Mouse (Mus musculus): ENCODE results near the gene Ccdc57. TPM values are rescaled to one million over a fixed set of nuclear protein-coding genes. Genes with fewer than 3 reads are reported as not detected.
"Not testable (repeated sequence)": the region's sequence is repeated elsewhere in the genome, so short reads cannot be mapped to it uniquely, and the experiment has no call there.

Gene Ccdc57
- polyA plus RNA-seq, 1 experiment from 2014 or later = 8.2 TPM

DNA sequence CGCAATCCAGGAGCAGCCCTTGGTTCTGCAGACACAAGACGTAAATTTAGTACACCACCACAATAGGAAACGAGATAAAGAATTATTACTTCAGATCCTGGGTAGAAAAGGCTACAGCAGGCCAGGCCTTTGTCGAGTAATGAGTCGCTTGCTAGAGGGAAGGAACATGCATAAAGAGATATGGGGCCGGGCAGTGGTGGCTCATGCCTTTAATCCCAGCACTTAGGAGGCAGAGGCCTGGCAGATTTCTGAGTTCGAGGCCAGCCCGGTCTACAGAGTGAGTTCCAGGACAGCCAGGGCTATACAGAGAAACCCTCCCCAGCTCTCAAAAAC lies 136.1 kb downstream of the Ccdc57 start:
- ATAC-seq (replicated peaks) = peak; percentile 41; the same call in 1 of the 2 replicates
- peaks cover 24% of the 10 kb centered on the region; the same call in 1 of the 2 replicates for H3K36me3 ChIP-seq (replicated peaks)
- H3K9ac ChIP-seq = peak overlapping the region; percentile 21; the same call in 1 of the 2 replicates
- peak overlapping the region; percentile 98 for H3K4me2 ChIP-seq
- peaks cover 27% of the 10 kb centered on the region for H3K4me1 ChIP-seq
- H3K4me3 ChIP-seq = peak overlapping the region; percentile 94
- 23% methylated on average over 8 of the region's 8 CpGs for WGBS
- peak overlapping the region; percentile 87 for H3K27ac ChIP-seq
- no peaks in the 10 kb centered on the region for H3K9me3 ChIP-seq
- no peaks in the 10 kb centered on the region for H3K27me3 ChIP-seq (replicated peaks)

- ATAC-seq (replicated peaks) = peak; percentile 87
- H3K4me3 ChIP-seq = peak within 1 kb of the TSS; percentile 94
- WGBS = 2% methylated on average over 59 of the region's 59 CpGs
- peak within 1 kb of the TSS; percentile 83 for H3K9ac ChIP-seq
- H3K27me3 ChIP-seq (replicated peaks) = no peaks in the 10 kb centered on the region
- H3K36me3 ChIP-seq (replicated peaks) = peaks cover 28% of the 10 kb centered on the region; the same call in 1 of the 2 replicates
- H3K4me2 ChIP-seq = peak within 1 kb of the TSS; percentile 98
- no peaks in the 10 kb centered on the region for H3K9me3 ChIP-seq
- peaks cover 27% of the 10 kb centered on the region for H3K4me1 ChIP-seq
- peak within 1 kb of the TSS; percentile 87 for H3K27ac ChIP-seq
Measured at GRCm38 (mm10) chr11:120795756-120796613, 136.7 kb downstream of the Ccdc57 start, which contains the start of gene Dus1l. Gene Dus1l (minus strand): TSS chr11:120796403.

DNA sequence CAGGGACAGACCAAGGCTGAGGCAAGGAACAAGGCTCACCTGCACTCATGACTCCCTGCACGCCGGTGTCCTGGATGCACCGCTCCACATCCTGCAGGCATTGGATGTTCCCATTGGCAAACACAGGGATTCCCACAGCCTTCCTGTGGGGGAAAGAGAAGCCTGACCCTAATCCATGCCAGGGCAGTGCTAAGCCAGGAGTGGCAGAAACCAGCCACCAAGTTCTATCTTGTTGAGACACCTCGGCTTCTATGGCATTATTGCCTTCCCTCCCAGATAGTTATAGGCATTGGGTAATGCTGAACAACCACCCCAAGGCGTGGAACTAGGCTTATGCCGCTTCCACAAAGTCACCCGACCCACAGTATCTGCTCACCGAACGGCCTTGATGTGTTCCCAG lies 140.0 kb downstream of the Ccdc57 start:
- no peak for ATAC-seq (replicated peaks)
- no peak overlapping the region for H3K4me3 ChIP-seq
- 96% methylated on average over 9 of the region's 9 CpGs for WGBS
- no peak overlapping the region for H3K4me2 ChIP-seq
- no peaks in the 10 kb centered on the region for H3K27me3 ChIP-seq (replicated peaks)
- H3K36me3 ChIP-seq (replicated peaks) = peaks cover 51% of the 10 kb centered on the region
- H3K9ac ChIP-seq = no peak overlapping the region
- no peaks in the 10 kb centered on the region for H3K9me3 ChIP-seq
- no peak overlapping the region for H3K27ac ChIP-seq
- H3K4me1 ChIP-seq = peaks cover 21% of the 10 kb centered on the region

- Histone ChIP-seq H3K27ac (no peak overlapping the region), H3K27me3 (replicated peaks) (no peaks in the 10 kb centered on the region), H3K36me3 (replicated peaks) (peaks cover 55% of the 10 kb centered on the region), H3K4me3 (no peak overlapping the region), H3K4me1 (peaks cover 17% of the 10 kb centered on the region), H3K9ac (no peak overlapping the region), H3K4me2 (no peak overlapping the region), H3K9me3 (no peaks in the 10 kb centered on the region)
- ATAC-seq (replicated peaks) = no peak
- 89% methylated on average over 3 of the region's 3 CpGs for WGBS
Measured at GRCm38 (mm10) chr11:120789810-120790209, 142.9 kb downstream of the Ccdc57 start.

- ATAC-seq (replicated peaks) = no peak
- H3K4me1 ChIP-seq = peaks cover 14% of the 10 kb centered on the region
- H3K27me3 ChIP-seq (replicated peaks) = no peaks in the 10 kb centered on the region
- no peaks in the 10 kb centered on the region for H3K9me3 ChIP-seq
- WGBS = 91% methylated on average over 4 of the region's 4 CpGs
- H3K27ac ChIP-seq = no peak overlapping the region
- H3K36me3 ChIP-seq (replicated peaks) = peaks cover 55% of the 10 kb centered on the region
- no peak overlapping the region for H3K9ac ChIP-seq
- no peak overlapping the region for H3K4me2 ChIP-seq
- H3K4me3 ChIP-seq = no peak overlapping the region
Measured at GRCm38 (mm10) chr11:120789355-120789754, 143.3 kb downstream of the Ccdc57 start.

DNA sequence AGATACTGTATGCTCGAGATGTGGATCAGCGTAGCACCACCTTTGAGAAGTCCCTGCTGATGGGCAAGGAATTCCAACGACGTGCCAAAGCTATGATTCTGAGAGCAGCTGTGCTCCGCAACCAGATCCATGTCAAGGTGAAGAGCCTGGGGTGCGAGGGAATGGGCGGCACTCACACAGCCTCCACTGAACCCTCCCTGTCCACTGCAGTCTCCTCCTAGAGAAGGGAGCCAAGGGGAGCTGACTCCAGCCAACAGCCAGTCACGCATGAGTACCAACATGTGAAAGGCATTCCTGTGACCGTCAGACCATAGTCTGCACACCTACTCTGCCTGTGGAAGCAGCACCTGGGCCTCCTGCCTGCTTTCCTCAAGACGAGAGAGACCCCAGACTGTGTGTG lies 144.2 kb downstream of the Ccdc57 start:
- Histone ChIP-seq H3K36me3 (replicated peaks) (peaks cover 48% of the 10 kb centered on the region), H3K4me1 (peaks cover 16% of the 10 kb centered on the region)
- ATAC-seq (replicated peaks); H3K27me3 ChIP-seq (replicated peaks); H3K27ac ChIP-seq; H3K4me3 ChIP-seq; H3K9me3 ChIP-seq; H3K4me2 ChIP-seq; H3K9ac ChIP-seq: not testable (repeated sequence)
- 88% methylated on average over 10 of the region's 10 CpGs for WGBS

DNA sequence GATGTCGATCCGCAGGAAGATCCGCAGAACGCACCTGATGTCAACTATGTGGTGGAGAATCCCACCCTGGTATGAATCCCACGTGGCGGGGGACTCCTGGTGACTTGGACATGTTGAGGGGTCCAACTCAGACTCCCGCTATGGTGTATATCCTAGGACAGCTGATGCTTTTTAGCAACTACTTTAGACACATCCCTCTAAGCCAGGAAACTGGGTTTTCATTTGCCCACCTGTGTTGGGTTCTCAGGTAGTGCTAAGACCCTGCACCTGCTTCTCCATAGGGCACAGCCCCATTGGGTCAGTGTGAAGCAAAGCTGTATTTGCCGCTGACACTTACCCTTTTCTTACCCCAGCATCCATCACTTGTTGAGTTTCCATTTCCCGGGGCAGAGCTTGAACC lies 147.5 kb downstream of the Ccdc57 start:
- 39% methylated on average over 9 of the region's 9 CpGs for WGBS
- Histone ChIP-seq H3K27me3 (replicated peaks) (no peaks in the 10 kb centered on the region), H3K36me3 (replicated peaks) (peaks cover 33% of the 10 kb centered on the region), H3K4me1 (peaks cover 27% of the 10 kb centered on the region), H3K4me2 (peak overlapping the region; percentile 97), H3K9ac (peak overlapping the region; percentile 97), H3K4me3 (peak overlapping the region; percentile 95), H3K27ac (peak overlapping the region; percentile 85; the same call in 1 of the 2 replicates), H3K9me3 (no peaks in the 10 kb centered on the region)
- no peak for ATAC-seq (replicated peaks)

- H3K4me2 ChIP-seq = peak within 1 kb of the TSS; percentile 97
- H3K9ac ChIP-seq = peak within 1 kb of the TSS; percentile 97
- H3K27me3 ChIP-seq (replicated peaks) = no peaks in the 10 kb centered on the region
- H3K4me3 ChIP-seq = peak within 1 kb of the TSS; percentile 95
- peaks cover 27% of the 10 kb centered on the region for H3K4me1 ChIP-seq
- H3K27ac ChIP-seq = peak within 1 kb of the TSS; percentile 85
- H3K9me3 ChIP-seq = no peaks in the 10 kb centered on the region
- peaks cover 24% of the 10 kb centered on the region for H3K36me3 ChIP-seq (replicated peaks)
- ATAC-seq (replicated peaks) = peak; percentile 91
- WGBS = 1% methylated on average over 93 of the region's 107 CpGs
Measured at GRCm38 (mm10) chr11:120784064-120784791, 148.4 kb downstream of the Ccdc57 start, which contains the start of the genes Rfng and Gps1. Gene Rfng (minus strand): TSS chr11:120784207. Gene Gps1 (plus strand): TSS chr11:120784272.

- Histone ChIP-seq H3K36me3 (replicated peaks) (peaks cover 23% of the 10 kb centered on the region; the same call in 1 of the 2 replicates), H3K4me1 (peaks cover 27% of the 10 kb centered on the region), H3K27ac (peak overlapping the region; percentile 85), H3K4me3 (peak overlapping the region; percentile 95), H3K4me2 (peak overlapping the region; percentile 97), H3K27me3 (replicated peaks) (no peaks in the 10 kb centered on the region), H3K9me3 (no peaks in the 10 kb centered on the region), H3K9ac (peak overlapping the region; percentile 97)
- WGBS = 1% methylated on average over 38 of the region's 42 CpGs
- peak; percentile 61 for ATAC-seq (replicated peaks)
Measured at GRCm38 (mm10) chr11:120783426-120784063, 149.1 kb downstream of the Ccdc57 start.

GRCm38 (mm10) chr11:120781361-120781760 lies 151.3 kb downstream of the Ccdc57 start:
- WGBS = 86% methylated on average over 6 of the region's 6 CpGs
- not testable (repeated sequence) for ATAC-seq (replicated peaks)
- 0 out of 2 replicates have a peak, but pooled peaks cover 16% of the 10 kb centered on the region for H3K36me3 ChIP-seq (replicated peaks)

DNA sequence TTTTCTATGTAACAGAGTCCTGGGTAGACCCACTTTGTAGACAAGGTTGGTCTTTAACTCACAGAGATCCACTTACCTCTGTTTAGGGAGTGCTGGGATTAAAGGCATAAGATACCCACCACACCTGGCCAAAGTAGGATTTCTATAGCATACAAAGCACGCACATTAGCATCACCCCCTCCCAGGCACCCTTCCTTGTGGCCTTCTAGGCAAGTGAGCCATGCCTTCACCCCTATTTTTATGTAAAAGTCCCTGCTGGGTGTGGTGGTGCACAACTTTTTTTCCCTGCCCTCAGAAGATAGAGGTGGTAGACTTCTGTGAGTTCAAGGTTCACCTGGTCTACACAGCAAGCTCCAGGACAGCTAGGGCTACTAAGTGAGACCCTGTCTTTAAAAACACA lies 152.8 kb downstream of the Ccdc57 start:
- H3K27ac ChIP-seq = no peak overlapping the region
- H3K4me2 ChIP-seq = no peak overlapping the region
- 0 out of 2 replicates have a peak, but pooled peaks cover 14% of the 10 kb centered on the region for H3K36me3 ChIP-seq (replicated peaks)
- peaks cover 21% of the 10 kb centered on the region for H3K4me1 ChIP-seq
- H3K9ac ChIP-seq = no peak overlapping the region
- no peaks in the 10 kb centered on the region for H3K9me3 ChIP-seq
- no peaks in the 10 kb centered on the region for H3K27me3 ChIP-seq (replicated peaks)
- no peak for ATAC-seq (replicated peaks)
- WGBS = 72% methylated on average over 1 of the region's 1 CpGs
- H3K4me3 ChIP-seq = no peak overlapping the region

More at GRCm38 (mm10) chr11:120781361-120781760, 151.3 kb downstream of the Ccdc57 start:
- not testable (repeated sequence) for H3K9ac ChIP-seq; H3K27me3 ChIP-seq (replicated peaks); H3K9me3 ChIP-seq; H3K27ac ChIP-seq; H3K4me2 ChIP-seq; H3K4me3 ChIP-seq
- H3K4me1 ChIP-seq = peaks cover 27% of the 10 kb centered on the region

- Histone ChIP-seq H3K27ac (no peak overlapping the region), H3K27me3 (replicated peaks) (no peaks in the 10 kb centered on the region), H3K9ac (no peak overlapping the region), H3K4me3 (no peak overlapping the region), H3K9me3 (no peaks in the 10 kb centered on the region), H3K4me2 (no peak overlapping the region), H3K36me3 (replicated peaks) (0 out of 2 replicates have a peak, but pooled peaks cover 13% of the 10 kb centered on the region), H3K4me1 (0 out of 2 replicates have a peak, but pooled peaks cover 7% of the 10 kb centered on the region)
- 30% methylated on average over 6 of the region's 6 CpGs for WGBS
- no peak for ATAC-seq (replicated peaks)
Measured at GRCm38 (mm10) chr11:120777123-120777522, 155.5 kb downstream of the Ccdc57 start.
